Comparison of ENCODE assay signal across 8 mouse cellular contexts in genomic region chr9:68829903-68830302, GRCm38 (mm10).
DNase-seq lines count a peak whose midpoint lies in the region; ATAC-seq lines count a peak whose summit lies in the region.

No protein-coding gene starts in this region.

- ATAC-seq in cerebellum, adult (ENCODE audit: insufficient number of reproducible peaks, low FRiP score, low TSS enrichment), result no peak
- ATAC-seq in activated CD4-positive, CD25-positive, alpha-beta regulatory T cell, adult 4 months, result no peak

- peak; percentile 50 for DNase-seq in cerebellum, adult 9-10 months
- DNase-seq in left cerebral cortex, adult 18-20 months (ENCODE audit: low spot score in 2 of 2), result peak; percentile 25 to 42
- DNase-seq in left cerebral cortex, adult 8-10 months (ENCODE audit: low spot score in 2 of 2), result no peak
- DNase-seq in A20 (ENCODE audit: low read depth, low spot score), result peak; percentile 9
- DNase-seq in kidney, postnatal 10 days, result peak; percentile 42
- no peak for DNase-seq in urinary bladder, postnatal 14 days (ENCODE audit: low spot score)

Comparison
In these comparisons a context has a peak if more than half of its experiments do, and no peak if none do; other contexts are left out.
1. DNase-seq: peak in cerebellum, adult 9-10 months (single experiment), left cerebral cortex, adult 18-20 months (2 of 2), A20 (single experiment) and kidney, postnatal 10 days (single experiment); none in left cerebral cortex, adult 8-10 months (0 of 2) and urinary bladder, postnatal 14 days (single experiment).